Mouse (Mus musculus): ENCODE results near the gene Oxct2b.

DNA sequence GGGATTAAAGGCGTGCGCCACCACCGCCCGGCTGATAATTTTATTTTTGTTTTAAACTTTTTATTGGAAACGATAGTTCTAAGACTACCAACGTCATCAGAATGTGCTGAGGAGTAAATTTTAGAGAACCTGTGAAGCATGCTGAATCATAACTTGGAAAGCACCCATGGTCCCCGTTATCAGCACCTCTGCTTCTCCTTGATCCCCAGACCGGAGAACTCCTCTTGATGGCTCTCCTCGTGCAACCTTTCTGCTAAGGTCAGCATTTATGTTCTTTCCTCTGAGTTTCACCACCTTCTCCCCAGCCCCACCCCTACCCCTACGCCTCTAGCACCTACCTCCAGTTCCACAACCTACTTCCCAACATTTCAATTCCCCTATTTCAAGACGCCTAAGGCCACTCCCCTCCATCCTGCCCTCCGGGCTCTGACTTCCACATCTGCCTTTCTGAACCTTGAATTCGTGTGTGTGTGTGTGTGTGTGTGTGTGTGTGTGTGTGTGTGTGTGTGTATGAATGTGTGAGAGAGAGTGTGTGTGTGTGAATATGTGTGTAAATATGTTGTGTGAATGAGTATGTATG is 32.7 kb upstream of the Oxct2b start:
- TF ChIP-seq CTCF (IDR thresholded peaks at IDR 0.05; ENCODE audit: low read depth) (no peak), EP300 (IDR thresholded peaks at IDR 0.05; ENCODE audit: low read depth) (no peak)
